1 mouse cellular context compared by ENCODE assay signal in the genomic region with DNA sequence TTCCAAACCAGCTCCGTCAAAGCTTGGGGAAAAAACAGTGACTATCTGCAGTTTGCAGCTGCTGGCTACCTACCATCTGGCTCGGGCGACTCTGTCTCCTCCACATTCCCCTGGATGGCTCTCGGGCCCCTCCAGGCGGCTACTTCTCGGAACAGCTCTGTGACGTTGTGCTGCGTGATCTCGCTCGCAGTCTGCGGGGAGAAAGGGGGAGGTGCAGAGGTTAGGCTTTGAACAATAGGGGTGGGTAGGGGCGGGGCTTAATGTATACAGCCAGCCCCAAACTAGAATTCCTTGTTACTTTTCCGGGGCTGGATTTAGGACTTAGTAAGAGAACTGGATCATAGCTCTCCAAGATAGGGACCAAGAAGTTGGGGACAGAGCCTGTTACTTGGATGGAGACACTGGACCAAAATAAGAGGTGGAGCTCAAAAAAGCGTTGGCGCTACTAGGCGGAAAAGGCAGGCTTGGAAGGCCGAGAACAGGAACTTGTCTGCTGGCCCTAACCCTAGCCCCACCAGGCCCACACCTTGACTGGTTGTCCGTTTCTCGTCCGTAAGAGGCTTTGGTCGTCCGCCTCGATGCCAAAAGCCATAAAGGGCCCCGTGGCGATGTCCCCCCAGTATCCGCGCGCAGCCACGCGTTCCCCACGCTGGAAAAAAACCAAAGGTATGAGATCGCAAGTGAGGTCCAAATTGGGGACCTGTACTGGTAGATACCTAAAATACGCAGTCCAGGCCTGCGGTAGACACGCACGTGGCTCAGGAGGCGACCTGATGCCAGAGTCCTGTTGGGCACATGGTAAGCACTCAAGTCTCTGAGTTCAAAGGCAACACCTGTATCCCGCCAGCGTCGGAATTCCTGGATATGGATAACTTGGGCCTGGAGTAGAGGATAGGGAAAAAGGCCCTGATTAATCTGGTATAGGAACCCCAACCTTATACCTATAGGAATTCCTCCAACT.
TF ChIP-seq lines count a peak whose summit lies in the region.

No protein-coding gene starts in this region.

TF ChIP-seq in C2C12, 6 proteins besides CTCF, POLR2A, EP300 and RAD21:
- TF ChIP-seq USF1 (IDR thresholded peaks at IDR 0.05; ENCODE audit: low read depth) = no peak
- TF ChIP-seq MAX (IDR thresholded peaks at IDR 0.05) = no peak
- TF ChIP-seq MYOD1 (IDR thresholded peaks at IDR 0.05; ENCODE audit: control insufficient read depth, insufficient read length, low read depth) = no peak
- TF ChIP-seq MYOG (IDR thresholded peaks at IDR 0.05; ENCODE audit: control insufficient read depth, extremely low read depth, insufficient read length) = no peak
- no peak for TF ChIP-seq FOSL1 (IDR thresholded peaks at IDR 0.05; ENCODE audit: insufficient read depth, low read length, poor library complexity, severe bottlenecking)
- TF ChIP-seq CEBPB (IDR thresholded peaks at IDR 0.05; ENCODE audit: low read depth) = no peak
